Mouse (Mus musculus): Measurements from ENCODE around the gene Ntf5. TPM values are rescaled to one million over a fixed set of nuclear protein-coding genes. Genes with fewer than 3 reads are reported as not detected.

Ntf5 gene
- polyA plus RNA-seq, 2 experiments: 0.19 to 0.20 TPM

DNA sequence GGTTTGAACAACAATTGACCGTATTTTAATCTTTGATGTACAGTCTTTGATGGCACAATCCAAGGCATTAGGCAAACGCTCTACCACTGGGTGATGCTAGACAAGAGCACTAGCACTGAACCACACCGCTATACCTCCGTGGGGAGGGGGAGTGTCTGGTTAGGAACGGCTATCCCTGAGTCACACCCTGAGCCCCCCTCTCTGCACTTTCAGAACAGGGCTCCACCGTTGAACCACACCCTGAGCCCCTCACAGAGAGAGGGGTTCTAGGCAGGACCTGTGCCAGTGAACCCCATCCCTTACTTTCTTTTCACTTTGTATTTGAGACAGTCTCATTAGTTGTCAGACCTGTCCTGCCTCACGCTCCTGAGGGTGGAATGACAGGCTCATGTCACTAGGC, 5.1 kb upstream of the Ntf5 start:
- no peaks in the 10 kb centered on the region for H3K4me1 ChIP-seq (replicated peaks; ENCODE audit: control insufficient read depth in 2 of 2, insufficient read depth in 2 of 2, low read length in 1 of 2)
- H3K36me3 ChIP-seq (replicated peaks; ENCODE audit: control insufficient read depth, insufficient read depth, low read depth): no peaks in the 10 kb centered on the region
- H3K9ac ChIP-seq (replicated peaks): no peak overlapping the region
- DNase-seq (ENCODE audit: low read depth in 3 of 3, low spot score in 3 of 3): no peak
- H3K27me3 ChIP-seq (ENCODE audit: control insufficient read depth, insufficient read depth, low read length): peaks cover 80% of the 10 kb centered on the region
- 57% methylated on average over 7 of the region's 7 CpGs for WGBS (ENCODE audit: insufficient replicate concordance)
- ATAC-seq (ENCODE audit: insufficient read depth): no peak
- no peaks in the 10 kb centered on the region for H3K9me3 ChIP-seq (ENCODE audit: control insufficient read depth, low read length)
- TF ChIP-seq EP300 (IDR thresholded peaks at IDR 0.05; ENCODE audit: low read depth) (no peak), CTCF (IDR thresholded peaks at IDR 0.05; ENCODE audit: low read depth) (no peak)
- H3K4me3 ChIP-seq (ENCODE audit: insufficient read depth in 1 of 2, low read depth in 2 of 2, low read length in 2 of 2): no peak overlapping the region
- H3K27ac ChIP-seq: no peak overlapping the region
- no peak overlapping the region for H3K4me2 ChIP-seq (ENCODE audit: low read depth)

- TF ChIP-seq EP300 (IDR thresholded peaks at IDR 0.05; ENCODE audit: low read depth): no peak
- no peak for TF ChIP-seq CTCF (IDR thresholded peaks at IDR 0.05; ENCODE audit: low read depth)
- Histone ChIP-seq H3K36me3 (replicated peaks; ENCODE audit: control insufficient read depth, insufficient read depth, low read depth) (no peaks in the 10 kb centered on the region), H3K4me2 (ENCODE audit: low read depth) (no peak overlapping the region), H3K27ac (no peak overlapping the region), H3K4me1 (replicated peaks; ENCODE audit: control insufficient read depth in 2 of 2, insufficient read depth in 2 of 2, low read length in 1 of 2) (no peaks in the 10 kb centered on the region), H3K27me3 (ENCODE audit: control insufficient read depth, insufficient read depth, low read length) (peaks cover 86% of the 10 kb centered on the region), H3K4me3 (ENCODE audit: insufficient read depth in 1 of 2, low read depth in 2 of 2, low read length in 2 of 2) (no peak overlapping the region), H3K9ac (replicated peaks) (no peak overlapping the region), H3K9me3 (ENCODE audit: control insufficient read depth, low read length) (no peaks in the 10 kb centered on the region)
- ATAC-seq (ENCODE audit: insufficient read depth): no peak
- DNase-seq (ENCODE audit: low read depth in 3 of 3, low spot score in 3 of 3): no peak
- 69% methylated on average over 17 of the region's 17 CpGs for WGBS (ENCODE audit: insufficient replicate concordance)
These were observed 4.5 kb upstream of the Ntf5 start for GRCm38 (mm10) chr7:45408949-45409348.

GRCm38 (mm10) chr7:45409497-45410163, 3.9 kb upstream of the Ntf5 start:
- H3K4me3 ChIP-seq (ENCODE audit: insufficient read depth in 1 of 2, low read depth in 2 of 2, low read length in 2 of 2): no peak overlapping the region
- no peaks in the 10 kb centered on the region for H3K4me1 ChIP-seq (replicated peaks; ENCODE audit: control insufficient read depth in 2 of 2, insufficient read depth in 2 of 2, low read length in 1 of 2)
- no peaks in the 10 kb centered on the region for H3K36me3 ChIP-seq (replicated peaks; ENCODE audit: control insufficient read depth, insufficient read depth, low read depth)
- no peaks in the 10 kb centered on the region for H3K9me3 ChIP-seq (ENCODE audit: control insufficient read depth, low read length)
- no peak overlapping the region for H3K4me2 ChIP-seq (ENCODE audit: low read depth)
- WGBS (ENCODE audit: insufficient replicate concordance): 69% methylated on average over 8 of the region's 8 CpGs
- no peak for TF ChIP-seq EP300 (IDR thresholded peaks at IDR 0.05; ENCODE audit: low read depth)
- no peak for TF ChIP-seq CTCF (IDR thresholded peaks at IDR 0.05; ENCODE audit: low read depth)
- no peak for ATAC-seq (ENCODE audit: insufficient read depth)
- H3K27ac ChIP-seq: no peak overlapping the region
- no peak for DNase-seq (ENCODE audit: low read depth in 3 of 3, low spot score in 3 of 3)
- peaks cover 92% of the 10 kb centered on the region for H3K27me3 ChIP-seq (ENCODE audit: control insufficient read depth, insufficient read depth, low read length)
- H3K9ac ChIP-seq (replicated peaks): no peak overlapping the region

- Histone ChIP-seq H3K4me1 (replicated peaks; ENCODE audit: control insufficient read depth in 2 of 2, insufficient read depth in 2 of 2, low read length in 1 of 2) (no peaks in the 10 kb centered on the region), H3K9ac (replicated peaks) (no peak overlapping the region), H3K4me2 (ENCODE audit: low read depth) (no peak overlapping the region), H3K9me3 (ENCODE audit: control insufficient read depth, low read length) (no peaks in the 10 kb centered on the region), H3K27ac (no peak overlapping the region), H3K4me3 (ENCODE audit: insufficient read depth in 1 of 2, low read depth in 2 of 2, low read length in 2 of 2) (no peak overlapping the region), H3K36me3 (replicated peaks; ENCODE audit: control insufficient read depth, insufficient read depth, low read depth) (no peaks in the 10 kb centered on the region), H3K27me3 (ENCODE audit: control insufficient read depth, insufficient read depth, low read length) (peaks cover 96% of the 10 kb centered on the region)
- TF ChIP-seq EP300 (IDR thresholded peaks at IDR 0.05; ENCODE audit: low read depth) (no peak), CTCF (IDR thresholded peaks at IDR 0.05; ENCODE audit: low read depth) (no peak)
- ATAC-seq (ENCODE audit: insufficient read depth) (no peak), DNase-seq (ENCODE audit: low read depth in 3 of 3, low spot score in 3 of 3) (no peak)
- 53% methylated on average over 2 of the region's 2 CpGs for WGBS (ENCODE audit: insufficient replicate concordance)
These were observed 1.1 kb upstream of the Ntf5 start for GRCm38 (mm10) chr7:45412421-45412820.

GRCm38 (mm10) chr7:45413864-45414739, 607 bp downstream of the Ntf5 start:
- H3K4me2 ChIP-seq (ENCODE audit: low read depth): peak overlapping the region; percentile 59
- ATAC-seq (ENCODE audit: insufficient read depth) (no peak), DNase-seq (ENCODE audit: low read depth in 3 of 3, low spot score in 3 of 3) (no peak)
- no peak overlapping the region for H3K9ac ChIP-seq (replicated peaks)
- 2% methylated on average over 27 of the region's 27 CpGs for WGBS (ENCODE audit: insufficient replicate concordance)
- peaks cover 96% of the 10 kb centered on the region for H3K27me3 ChIP-seq (ENCODE audit: control insufficient read depth, insufficient read depth, low read length)
- H3K4me3 ChIP-seq (ENCODE audit: insufficient read depth in 1 of 2, low read depth in 2 of 2, low read length in 2 of 2): peak overlapping the region in 1 of 2 experiments; percentile 43; a peak in 2 of 4 replicates
- no peaks in the 10 kb centered on the region for H3K4me1 ChIP-seq (replicated peaks; ENCODE audit: control insufficient read depth in 2 of 2, insufficient read depth in 2 of 2, low read length in 1 of 2)
- no peak overlapping the region for H3K27ac ChIP-seq
- TF ChIP-seq EP300 (IDR thresholded peaks at IDR 0.05; ENCODE audit: low read depth): no peak
- TF ChIP-seq CTCF (IDR thresholded peaks at IDR 0.05; ENCODE audit: low read depth): no peak
- no peaks in the 10 kb centered on the region for H3K36me3 ChIP-seq (replicated peaks; ENCODE audit: control insufficient read depth, insufficient read depth, low read depth)
- no peaks in the 10 kb centered on the region for H3K9me3 ChIP-seq (ENCODE audit: control insufficient read depth, low read length)

Data from liver, embryonic 14.5 days (tissue).